Mouse (Mus musculus) lung, embryonic 14.5 days (tissue): ENCODE data around the gene Galk1. TPM values are rescaled to one million over a fixed set of nuclear protein-coding genes. Genes with fewer than 3 reads are reported as not detected.

Experiments
- ATAC-seq: fragments of 200-750 bp; cut with Nextera tagmentation; 2 replicates; pipeline ENCODE4 v1.8.0; 2017; ENCODE audit warnings: mild to moderate bottlenecking, moderate TSS enrichment, moderate library complexity; ENCODE audit not compliant: insufficient read depth
- DNase-seq: peaks from one replicate; pipeline ENCODE4 v3.0.0-alpha.2; 2015
- H3K27ac ChIP-seq: fragments of 300-500 bp; sonication (generic); 2 replicates; pipeline ENCODE4 v1.5.1; 2014; ENCODE audit warnings: low read depth, mild to moderate bottlenecking, moderate library complexity
- H3K27me3 ChIP-seq: fragments of 300-500 bp; sonication (generic); 2 replicates; pipeline ENCODE4 v1.6.1; 2014; ENCODE audit warnings: low read length, control low read depth; ENCODE audit not compliant: insufficient read depth
- H3K36me3 ChIP-seq: fragments of 300-500 bp; sonication (generic); 2 replicates; pipeline ENCODE4 v1.6.1; 2014; ENCODE audit warnings: control low read depth; ENCODE audit not compliant: insufficient read depth
- H3K4me1 ChIP-seq: fragments of 300-500 bp; sonication (generic); 2 replicates; pipeline ENCODE4 v1.6.1; 2014; ENCODE audit warnings: antibody characterized with exemption, control low read depth; ENCODE audit not compliant: insufficient read depth
- H3K4me2 ChIP-seq: fragments of 300-500 bp; sonication (generic); 2 replicates; pipeline ENCODE4 v1.6.1; 2014; ENCODE audit warnings: mild to moderate bottlenecking
- H3K4me3 ChIP-seq: fragments of 300-500 bp; sonication (generic); 2 replicates; pipeline ENCODE4 v1.5.1; 2014; ENCODE audit warnings: low read depth, low read length
- H3K9ac ChIP-seq: fragments of 300-500 bp; sonication (generic); 2 replicates; pipeline ENCODE4 v1.6.1; 2014
- H3K9me3 ChIP-seq: fragments of 300-500 bp; sonication (generic); 2 replicates; pipeline ENCODE4 v1.6.1; 2016; ENCODE audit warnings: low read depth, low read length, control low read depth
- CTCF ChIP-seq: IDR thresholded peaks from 2 replicates; pipeline ENCODE4 v1.5.1; 2016; ENCODE audit warnings: antibody characterized with exemption, low read depth
- WGBS: fragments of 180-500 bp; shearing (Covaris S2); extraction: QIAGEN DNeasy Blood & Tissue Kit; methylation state at CpG from one replicate; pipeline ENCODE4 v1.1.7; 2014; 5-methylcytosine and 5-hydroxymethylcytosine counted together
- polyA plus RNA-seq: library from polyadenylated mRNA; unstranded; fragments of >200 nt; fragmentation: Nextera tagmentation; extraction: Ambion mirVana; gene quantifications from 2 replicates; pipeline ENCODE4 v1.2.1, GENCODE M21; 2014

The Galk1 gene
- polyA plus RNA-seq, 1 experiment from 2014 or later, result 208 TPM

DNA sequence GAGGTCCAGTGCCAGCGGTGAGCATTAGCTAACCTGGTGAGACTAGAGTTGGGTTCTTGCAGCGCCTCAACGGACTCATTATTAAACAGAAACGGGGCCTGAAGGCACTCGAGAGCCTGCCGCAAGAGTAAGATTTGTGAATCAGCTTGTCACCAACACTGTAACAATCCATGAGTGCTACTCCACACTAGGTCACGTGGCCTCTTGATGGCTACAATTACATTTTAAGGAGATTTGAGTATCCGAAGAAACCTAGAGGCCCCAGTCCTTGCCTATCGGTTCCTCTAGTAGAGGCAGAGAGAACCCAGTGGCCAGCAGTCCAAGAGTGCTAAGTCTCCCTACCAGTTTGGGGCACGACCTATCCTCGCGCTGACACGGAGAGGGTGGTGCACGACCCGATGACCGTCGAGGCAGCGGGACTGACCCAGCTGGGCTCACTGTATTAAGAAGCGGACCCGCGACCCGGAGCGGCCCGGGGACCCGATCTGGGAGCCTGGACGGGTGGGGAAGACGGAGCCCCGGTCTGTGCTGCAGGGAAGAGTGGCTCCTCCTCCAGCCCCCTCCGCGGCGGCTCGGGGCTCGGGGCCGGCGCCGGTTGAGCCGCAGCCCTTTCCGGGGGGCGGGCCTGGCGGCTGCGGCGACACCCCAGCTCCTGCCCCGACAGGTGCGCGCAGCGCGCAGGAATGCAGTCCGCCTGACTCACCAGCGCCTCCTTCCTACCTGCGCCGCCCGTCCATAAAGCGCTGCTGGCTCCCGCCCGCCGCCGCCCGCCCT lies 38.0 kb downstream of the Galk1 start, which contains the start of gene Itgb4:
TSS of gene Itgb4 (plus strand) at position 401 of the 774 bp plus-strand sequence.
- DNase-seq (peak; percentile 64), ATAC-seq (peak; percentile 79)
- WGBS, result 9% methylated on average over 39 of the region's 58 CpGs
- Histone ChIP-seq H3K4me1 (peaks cover 3% of the 10 kb centered on the region; the same call in 1 of the 2 replicates), H3K36me3 (no peaks in the 10 kb centered on the region), H3K9ac (peak within 1 kb of the TSS; percentile 42), H3K4me3 (peak within 1 kb of the TSS; percentile 43), H3K4me2 (peak within 1 kb of the TSS; percentile 74), H3K27ac (no peak within 1 kb of the TSS), H3K9me3 (no peaks in the 10 kb centered on the region), H3K27me3 (peaks cover 45% of the 10 kb centered on the region)
- 0 out of 2 replicates have a peak, but pooled peaks have one; percentile 27 for TF ChIP-seq CTCF

GRCm38 (mm10) chr11:115971016-115971415 lies 41.5 kb downstream of the Galk1 start:
- Histone ChIP-seq H3K4me2 (no peak overlapping the region), H3K4me1 (peaks cover 3% of the 10 kb centered on the region; the same call in 1 of the 2 replicates), H3K27ac (no peak overlapping the region), H3K27me3 (peaks cover 30% of the 10 kb centered on the region), H3K36me3 (peaks cover 9% of the 10 kb centered on the region), H3K9me3 (no peaks in the 10 kb centered on the region), H3K9ac (no peak overlapping the region), H3K4me3 (no peak overlapping the region)
- no peak for TF ChIP-seq CTCF
- 67% methylated on average over 6 of the region's 6 CpGs for WGBS
- DNase-seq (no peak), ATAC-seq (no peak)

DNA sequence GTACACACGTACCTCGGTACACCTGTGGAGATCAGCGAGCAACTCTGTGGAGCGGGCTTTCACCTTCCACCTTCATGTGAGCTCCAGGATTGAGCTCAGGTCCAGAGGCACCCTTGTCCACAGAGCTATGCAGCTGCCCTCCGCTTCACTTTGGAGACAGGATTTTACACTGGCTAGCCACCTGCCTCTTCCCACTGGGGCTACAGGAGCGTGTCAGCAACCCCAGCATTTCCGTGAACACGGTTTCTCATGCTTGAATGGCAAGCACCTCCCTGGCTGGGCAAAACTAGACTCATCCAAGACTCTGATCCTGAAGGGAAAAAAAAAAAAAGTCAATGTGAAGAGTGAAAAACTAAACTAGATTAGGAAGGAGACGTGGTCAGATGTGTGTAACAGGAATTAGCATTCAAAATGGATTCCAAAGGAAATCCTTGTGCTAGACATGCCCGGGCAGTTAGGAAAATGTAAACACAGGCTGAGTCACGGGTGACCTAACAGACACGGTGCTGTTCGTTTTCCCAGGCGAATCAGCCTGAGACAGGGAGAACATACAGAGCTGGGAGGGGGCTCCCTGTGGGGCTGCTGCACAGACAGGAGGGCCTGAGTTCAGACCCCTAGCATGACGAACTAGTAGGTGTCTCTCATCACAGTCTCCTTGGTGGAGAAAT lies 42.4 kb downstream of the Galk1 start:
- WGBS, result 39% methylated on average over 15 of the region's 15 CpGs
- TF ChIP-seq CTCF, result no peak
- Histone ChIP-seq H3K9me3 (no peaks in the 10 kb centered on the region), H3K9ac (no peak overlapping the region), H3K27me3 (peaks cover 22% of the 10 kb centered on the region), H3K4me3 (no peak overlapping the region), H3K4me2 (no peak overlapping the region), H3K36me3 (peaks cover 18% of the 10 kb centered on the region), H3K4me1 (peaks cover 3% of the 10 kb centered on the region; the same call in 1 of the 2 replicates), H3K27ac (peak overlapping the region; percentile 30; the same call in 1 of the 2 replicates)
- ATAC-seq (no peak), DNase-seq (peak; percentile 43)

GRCm38 (mm10) chr11:115968731-115969405 lies 43.7 kb downstream of the Galk1 start:
- no peak for ATAC-seq
- Histone ChIP-seq H3K27ac (no peak overlapping the region), H3K4me1 (peaks cover 3% of the 10 kb centered on the region; the same call in 1 of the 2 replicates), H3K9ac (no peak overlapping the region), H3K4me2 (no peak overlapping the region), H3K27me3 (peaks cover 9% of the 10 kb centered on the region), H3K36me3 (peaks cover 31% of the 10 kb centered on the region), H3K9me3 (no peaks in the 10 kb centered on the region), H3K4me3 (no peak overlapping the region)
- peak; percentile 48 for DNase-seq
- TF ChIP-seq CTCF, result no peak
- WGBS, result 58% methylated on average over 5 of the region's 5 CpGs

DNA sequence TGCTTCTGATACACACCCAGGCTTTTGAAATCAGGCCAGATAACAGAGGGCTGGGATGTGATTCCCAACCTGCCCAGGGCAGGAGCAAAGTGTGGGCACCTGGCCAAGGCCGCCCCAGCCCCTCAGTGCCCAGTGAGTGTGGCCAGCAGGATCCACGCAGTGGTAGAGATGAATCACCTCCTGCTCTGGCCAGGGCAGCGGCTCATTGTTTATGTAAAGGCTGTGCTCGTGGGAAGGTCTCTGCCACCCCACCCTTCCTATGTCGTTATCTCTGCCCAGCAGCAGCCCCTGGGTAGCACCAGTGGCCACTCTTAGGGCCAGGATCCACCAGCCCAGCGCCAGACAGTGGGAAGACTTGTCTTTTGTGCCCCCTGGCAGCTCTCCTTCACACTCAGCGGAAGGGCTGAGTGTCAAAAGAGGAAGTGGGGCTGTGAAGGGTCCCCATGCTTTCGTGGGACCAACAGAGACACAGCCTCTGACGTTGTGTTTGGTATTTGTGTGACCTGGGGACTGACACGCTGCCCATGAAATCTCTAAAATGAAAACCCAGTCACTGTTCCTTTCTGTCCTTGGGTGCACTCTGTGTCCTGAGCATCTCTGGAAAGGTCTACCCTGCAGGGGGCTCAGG lies 47.4 kb downstream of the Galk1 start:
- H3K4me3 ChIP-seq, result no peak overlapping the region
- no peak overlapping the region for H3K9ac ChIP-seq
- ATAC-seq, result 0 out of 2 replicates have a peak, but pooled peaks have one; percentile 17
- no peaks in the 10 kb centered on the region for H3K9me3 ChIP-seq
- no peaks in the 10 kb centered on the region; the same call in 1 of the 2 replicates for H3K4me1 ChIP-seq
- no peak for DNase-seq
- H3K4me2 ChIP-seq, result no peak overlapping the region
- 69% methylated on average over 10 of the region's 10 CpGs for WGBS
- H3K27me3 ChIP-seq, result no peaks in the 10 kb centered on the region
- no peak for TF ChIP-seq CTCF
- H3K36me3 ChIP-seq, result peaks cover 69% of the 10 kb centered on the region
- H3K27ac ChIP-seq, result no peak overlapping the region

DNA sequence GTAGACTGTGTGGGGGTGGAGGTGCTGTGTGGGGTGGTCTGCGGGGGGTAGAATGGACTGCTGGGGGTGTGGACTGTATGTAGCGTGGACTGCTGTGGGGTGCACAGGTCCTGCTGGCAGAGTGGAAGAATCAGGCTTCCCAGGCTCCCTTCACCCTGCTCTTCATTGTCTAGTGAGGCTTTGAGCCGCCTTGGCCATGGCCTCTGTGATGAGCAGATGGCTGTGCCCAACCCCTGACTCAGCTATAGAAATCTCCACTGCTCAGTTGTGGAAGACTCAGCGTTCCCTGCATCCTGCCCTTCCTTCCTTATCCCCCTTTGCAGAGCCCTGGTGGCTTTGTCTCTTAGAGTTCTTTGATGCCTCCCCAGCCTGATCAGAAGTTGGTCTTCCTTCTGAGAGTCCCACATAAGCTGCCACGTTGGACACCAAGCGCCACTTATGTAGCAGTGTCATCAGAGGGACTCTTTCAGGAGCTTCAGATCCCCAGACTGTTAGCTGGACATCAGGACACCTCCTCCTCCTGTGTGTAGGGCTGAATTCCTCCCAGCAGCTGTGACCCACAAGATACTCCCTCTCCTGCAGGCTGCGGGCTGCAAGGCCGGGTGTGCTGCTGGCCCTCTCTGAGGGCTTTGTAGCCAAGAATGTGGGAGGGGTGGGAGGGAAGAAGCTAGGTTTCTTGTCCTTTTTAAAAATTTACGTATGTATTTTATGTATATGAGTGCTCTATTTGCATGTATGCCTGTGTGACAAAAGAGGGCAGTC lies 49.7 kb downstream of the Galk1 start:
- DNase-seq (no peak), ATAC-seq (no peak)
- Histone ChIP-seq H3K27me3 (no peaks in the 10 kb centered on the region), H3K27ac (no peak overlapping the region), H3K9me3 (no peaks in the 10 kb centered on the region), H3K9ac (no peak overlapping the region), H3K4me2 (no peak overlapping the region), H3K4me3 (no peak overlapping the region), H3K36me3 (peaks cover 84% of the 10 kb centered on the region), H3K4me1 (no peaks in the 10 kb centered on the region)
- no peak for TF ChIP-seq CTCF
- 86% methylated on average over 9 of the region's 9 CpGs for WGBS
